Mouse (Mus musculus) kidney, adult 2 months (tissue): ENCODE results near the gene Ptgr2. TPM values are rescaled to one million over a fixed set of nuclear protein-coding genes. Genes with fewer than 3 reads are reported as not detected.

Experiments
- DNase-seq: peaks from one replicate; pipeline ENCODE4 v3.0.0; 2021
- H3K27ac ChIP-seq: fragments of 200-500 bp; 2 replicates; pipeline ENCODE4 v1.5.1; 2012; ENCODE audit warnings: low read depth, low read length, control low read depth, inconsistent platforms; ENCODE audit not compliant: insufficient read depth
- H3K27me3 ChIP-seq: fragments of 200-500 bp; replicated peaks from 2 replicates; pipeline ENCODE4 v1.6.1; 2012; ENCODE audit warnings: mild to moderate bottlenecking, moderate library complexity, low read length, inconsistent platforms; ENCODE audit not compliant: control insufficient read depth, insufficient read depth
- H3K36me3 ChIP-seq: fragments of 200-500 bp; 2 replicates; pipeline ENCODE4 v1.6.1; 2012; ENCODE audit warnings: mild to moderate bottlenecking, moderate library complexity, low read length, inconsistent platforms; ENCODE audit not compliant: control insufficient read depth, insufficient read depth
- H3K4me1 ChIP-seq: fragments of 200-500 bp; 2 replicates; pipeline ENCODE4 v1.6.1; 2011; ENCODE audit warnings: low read length; ENCODE audit not compliant: control insufficient read depth, insufficient read depth
- H3K4me3 ChIP-seq: fragments of 200-500 bp; 2 replicates; pipeline ENCODE4 v1.5.1; 2011; ENCODE audit warnings: mild to moderate bottlenecking, low read depth, low read length, control low read depth; ENCODE audit not compliant: insufficient read depth
- CTCF ChIP-seq: fragments of 200-500 bp; conservative IDR thresholded peaks from 2 replicates; pipeline ENCODE4 v1.5.1; 2011; ENCODE audit warnings: low read depth, mild to moderate bottlenecking, control low read depth, low read length, moderate library complexity, mixed read lengths; ENCODE audit not compliant: insufficient read depth, insufficient read length
- POLR2A ChIP-seq: fragments of 200-500 bp; IDR thresholded peaks from one replicate; pipeline ENCODE4 v1.6.1; 2011; ENCODE audit warnings: low read depth, low read length, control low read depth
- WGBS: fragments of 180-500 bp; shearing (Covaris S2); methylation state at CpG from one replicate; pipeline ENCODE4 v1.1.7; 2018; 5-methylcytosine and 5-hydroxymethylcytosine counted together
- polyA plus RNA-seq: library from polyadenylated mRNA; depleted of rRNA; stranded (reverse); fragments of >200 nt; gene quantifications from 2 replicates; pipeline ENCODE4 v1.2.3, GENCODE M21; 2012

Gene Ptgr2
- polyA plus RNA-seq, 1 experiment, result 50.5 TPM

- Histone ChIP-seq H3K27ac (no peak overlapping the region), H3K36me3 (peaks cover 11% of the 10 kb centered on the region), H3K4me1 (0 out of 2 replicates have a peak, but pooled peaks cover 3% of the 10 kb centered on the region), H3K27me3 (no peaks in the 10 kb centered on the region), H3K4me3 (no peak overlapping the region)
- 88% methylated on average over 5 of the region's 5 CpGs for WGBS
- TF ChIP-seq CTCF (no peak), POLR2A (no peak)
- no peak for DNase-seq
Observed at GRCm38 (mm10) chr12:84304101-84304500, 19.1 kb downstream of the Ptgr2 start.

DNA sequence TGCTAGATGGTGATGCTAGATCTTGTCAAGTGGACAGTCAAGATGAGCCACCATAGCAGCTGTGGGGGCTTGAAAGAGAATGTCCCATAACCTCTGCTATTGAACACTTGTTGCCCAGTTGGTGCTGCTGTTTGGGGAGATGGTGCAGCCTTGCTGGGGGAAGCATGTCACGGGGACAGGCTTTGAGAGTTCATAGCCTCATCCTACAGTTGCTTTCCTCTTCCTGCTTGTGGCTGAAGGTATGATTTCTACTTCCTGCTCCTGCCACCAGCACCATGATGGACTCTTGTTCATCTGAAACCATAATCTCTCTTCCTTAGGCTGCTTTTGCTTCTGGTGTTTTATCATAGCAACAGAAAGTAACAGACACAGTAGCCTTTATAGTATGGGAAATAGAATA lies 19.5 kb downstream of the Ptgr2 start:
- no peak for TF ChIP-seq POLR2A
- no peak for TF ChIP-seq CTCF
- H3K4me1 ChIP-seq, result 0 out of 2 replicates have a peak, but pooled peaks cover 3% of the 10 kb centered on the region
- H3K4me3 ChIP-seq, result no peak overlapping the region
- no peak overlapping the region for H3K27ac ChIP-seq
- H3K36me3 ChIP-seq, result peaks cover 8% of the 10 kb centered on the region
- no peak for DNase-seq
- H3K27me3 ChIP-seq, result no peaks in the 10 kb centered on the region
- WGBS, result 67% methylated on average over 1 of the region's 1 CpGs

DNA sequence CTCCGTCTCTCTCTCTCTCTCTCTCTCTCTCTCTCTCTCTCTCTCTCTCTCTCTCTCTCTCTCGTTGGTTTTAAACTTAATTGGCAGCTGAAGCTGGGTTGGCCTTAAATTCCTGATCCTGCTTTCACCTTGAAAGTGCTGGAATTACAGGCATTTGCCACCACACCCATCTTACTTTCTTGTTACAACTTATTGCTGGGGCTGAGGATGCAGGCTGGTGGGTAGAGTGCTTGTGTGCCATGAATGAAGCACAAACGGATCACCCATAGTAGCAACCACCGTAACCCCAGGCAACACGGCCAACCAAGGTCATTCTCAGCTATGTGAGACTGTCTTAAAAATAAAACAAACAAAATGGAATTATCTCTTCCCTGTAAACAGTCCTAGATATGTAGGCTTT lies 26.3 kb downstream of the Ptgr2 start:
- Histone ChIP-seq H3K4me3 (no peak overlapping the region), H3K27ac (no peak overlapping the region), H3K27me3 (no peaks in the 10 kb centered on the region), H3K4me1 (peaks cover 3% of the 10 kb centered on the region; the same call in 1 of the 2 replicates), H3K36me3 (peaks cover 5% of the 10 kb centered on the region)
- DNase-seq, result no peak
- 77% methylated on average over 4 of the region's 5 CpGs for WGBS
- no peak for TF ChIP-seq CTCF
- no peak for TF ChIP-seq POLR2A

GRCm38 (mm10) chr12:84316006-84316405 lies 31.0 kb downstream of the Ptgr2 start:
- peaks cover 2% of the 10 kb centered on the region; the same call in 1 of the 2 replicates for H3K36me3 ChIP-seq
- DNase-seq, result no peak
- WGBS, result 17% methylated on average over 7 of the region's 7 CpGs
- peak overlapping the region; percentile 82 for H3K4me3 ChIP-seq
- H3K27ac ChIP-seq, result peak overlapping the region; percentile 97
- H3K4me1 ChIP-seq, result no peaks in the 10 kb centered on the region; the same call in 1 of the 2 replicates
- TF ChIP-seq POLR2A (no peak), CTCF (no peak)
- H3K27me3 ChIP-seq, result no peaks in the 10 kb centered on the region

- WGBS, result under 1% methylated on average over 76 of the region's 77 CpGs
- H3K4me1 ChIP-seq, result peaks cover 3% of the 10 kb centered on the region; the same call in 1 of the 2 replicates
- peak; percentile 93 for DNase-seq
- peak within 1 kb of the TSS; percentile 82 for H3K4me3 ChIP-seq
- TF ChIP-seq CTCF (no peak), POLR2A (peak; percentile 1)
- peak within 1 kb of the TSS; percentile 97 for H3K27ac ChIP-seq
- peaks cover 2% of the 10 kb centered on the region; the same call in 1 of the 2 replicates for H3K36me3 ChIP-seq
- H3K27me3 ChIP-seq, result no peaks in the 10 kb centered on the region
Observed at GRCm38 (mm10) chr12:84316721-84317621, 31.9 kb downstream of the Ptgr2 start, which contains the start of gene Zfp410. Zfp410 (plus strand) TSS chr12:84316852.

DNA sequence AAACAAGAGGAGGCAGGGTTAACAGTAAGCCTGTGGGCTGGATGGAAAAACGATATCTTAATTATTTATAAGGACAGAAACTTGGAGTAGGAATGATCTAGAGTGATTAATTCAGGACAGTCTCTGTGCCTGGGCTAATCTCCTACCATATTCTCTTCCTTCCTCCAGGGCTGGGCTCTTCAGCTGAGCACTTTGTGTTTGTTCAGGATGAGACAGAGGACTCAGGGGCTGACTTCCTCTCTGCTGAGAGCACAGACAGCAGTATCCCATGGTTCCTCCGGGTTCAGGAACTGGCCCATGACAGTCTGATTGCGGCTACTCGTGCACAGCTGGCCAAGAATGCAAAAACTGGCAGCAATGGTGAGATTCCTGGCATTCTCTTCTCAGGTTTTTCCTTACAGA lies 42.1 kb downstream of the Ptgr2 start:
- H3K36me3 ChIP-seq, result peaks cover 3% of the 10 kb centered on the region
- WGBS, result 25% methylated on average over 4 of the region's 4 CpGs

More for the DNA sequence above, 42.1 kb downstream of the Ptgr2 start:
- no peaks in the 10 kb centered on the region for H3K27me3 ChIP-seq
- no peak overlapping the region for H3K4me3 ChIP-seq
- TF ChIP-seq POLR2A (no peak), CTCF (no peak)
- no peaks in the 10 kb centered on the region; the same call in 1 of the 2 replicates for H3K4me1 ChIP-seq
- peak overlapping the region; percentile 66 for H3K27ac ChIP-seq
- peak; percentile 70 for DNase-seq
